Mouse (Mus musculus) lung, postnatal 25 days (tissue): Measurements from ENCODE around the gene Gm20458.

Experiments used
- DNase-seq: peaks from one replicate; pipeline ENCODE4 v3.0.0; 2022; ENCODE audit warnings: low spot score

Gm20458 gene

DNA sequence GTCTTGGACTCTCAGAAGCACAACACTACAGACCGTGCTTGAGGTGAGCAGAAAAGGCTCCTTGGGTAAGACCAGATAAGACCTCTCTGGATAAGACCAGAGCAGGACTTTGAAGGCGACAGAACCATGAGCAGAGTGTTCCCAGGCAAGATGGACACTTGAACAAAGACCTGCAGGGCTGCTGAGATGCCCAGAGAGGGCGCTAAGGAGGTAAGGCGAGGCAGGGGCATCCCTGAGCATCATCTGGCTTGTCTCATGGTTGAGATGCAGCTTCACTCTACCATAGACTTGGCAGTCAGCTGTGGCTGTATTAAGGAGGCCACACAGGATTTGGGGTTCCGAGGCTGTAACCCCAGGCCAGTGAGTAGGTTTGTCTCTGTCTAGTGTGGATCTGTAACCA, 38.5 kb downstream of the Gm20458 start:
- no peak for DNase-seq

- no peak for DNase-seq
These were observed 39.7 kb downstream of the Gm20458 start for GRCm38 (mm10) chr2:164500511-164500910.

GRCm38 (mm10) chr2:164504919-164505318, 44.2 kb downstream of the Gm20458 start:
- no peak for DNase-seq

DNA sequence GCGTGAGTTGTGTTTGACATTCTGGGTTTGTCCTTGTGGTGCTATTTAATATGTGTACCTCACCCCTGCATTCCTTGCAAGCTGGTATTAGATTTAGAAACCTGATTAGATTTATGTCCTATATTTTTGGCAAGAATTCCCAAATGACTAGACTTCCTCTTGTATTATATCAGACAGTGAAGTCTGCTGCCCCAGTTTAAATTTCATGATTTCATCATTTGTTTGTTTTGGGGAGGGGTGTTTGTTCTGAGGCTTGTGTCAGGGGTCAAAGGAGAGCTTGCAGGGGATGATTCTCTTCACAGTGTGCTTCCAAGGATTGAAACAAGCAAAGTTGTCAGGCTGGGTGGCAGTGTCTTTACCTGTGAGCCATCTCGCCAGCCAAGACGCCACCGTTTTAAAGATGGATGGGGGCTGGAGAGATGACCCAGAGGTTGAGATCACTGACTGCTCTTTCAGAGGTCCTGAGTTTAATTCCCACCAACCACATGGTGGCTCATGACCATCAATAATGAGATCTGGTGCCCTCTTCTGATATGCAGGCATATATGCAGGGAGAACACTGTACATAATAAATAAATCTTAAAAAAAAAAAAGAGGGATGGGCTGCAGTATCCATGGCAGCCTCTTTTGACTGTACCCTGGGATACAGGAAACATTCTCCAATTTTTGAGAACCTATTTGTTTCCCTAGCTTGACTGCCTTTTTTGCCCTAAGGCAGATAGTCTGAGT, 45.0 kb downstream of the Gm20458 start:
- DNase-seq: no peak

DNA sequence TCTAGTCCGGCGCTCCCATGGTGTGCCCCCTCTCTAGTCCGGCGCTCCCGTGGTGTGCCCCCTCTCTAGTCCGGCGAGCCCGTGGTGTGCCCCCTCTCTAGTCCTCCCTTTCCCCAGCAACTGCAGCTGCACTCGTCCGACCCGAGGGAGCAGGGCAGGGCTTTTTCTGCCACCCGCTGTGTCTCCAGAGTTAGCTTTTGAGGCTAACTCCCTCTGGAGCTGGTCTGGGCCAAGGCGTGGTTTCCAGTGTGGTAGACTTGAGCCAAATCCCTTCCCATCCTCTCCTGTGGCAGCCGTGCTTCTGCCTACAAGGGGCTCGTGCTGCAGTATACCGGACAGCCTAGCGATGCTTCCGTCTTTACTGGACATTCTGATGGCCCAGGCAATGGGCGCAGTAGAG, 47.0 kb downstream of the Gm20458 start:
- no peak for DNase-seq

- peak; percentile 50 for DNase-seq
These were observed 49.9 kb downstream of the Gm20458 start for GRCm38 (mm10) chr2:164510621-164511190.

DNA sequence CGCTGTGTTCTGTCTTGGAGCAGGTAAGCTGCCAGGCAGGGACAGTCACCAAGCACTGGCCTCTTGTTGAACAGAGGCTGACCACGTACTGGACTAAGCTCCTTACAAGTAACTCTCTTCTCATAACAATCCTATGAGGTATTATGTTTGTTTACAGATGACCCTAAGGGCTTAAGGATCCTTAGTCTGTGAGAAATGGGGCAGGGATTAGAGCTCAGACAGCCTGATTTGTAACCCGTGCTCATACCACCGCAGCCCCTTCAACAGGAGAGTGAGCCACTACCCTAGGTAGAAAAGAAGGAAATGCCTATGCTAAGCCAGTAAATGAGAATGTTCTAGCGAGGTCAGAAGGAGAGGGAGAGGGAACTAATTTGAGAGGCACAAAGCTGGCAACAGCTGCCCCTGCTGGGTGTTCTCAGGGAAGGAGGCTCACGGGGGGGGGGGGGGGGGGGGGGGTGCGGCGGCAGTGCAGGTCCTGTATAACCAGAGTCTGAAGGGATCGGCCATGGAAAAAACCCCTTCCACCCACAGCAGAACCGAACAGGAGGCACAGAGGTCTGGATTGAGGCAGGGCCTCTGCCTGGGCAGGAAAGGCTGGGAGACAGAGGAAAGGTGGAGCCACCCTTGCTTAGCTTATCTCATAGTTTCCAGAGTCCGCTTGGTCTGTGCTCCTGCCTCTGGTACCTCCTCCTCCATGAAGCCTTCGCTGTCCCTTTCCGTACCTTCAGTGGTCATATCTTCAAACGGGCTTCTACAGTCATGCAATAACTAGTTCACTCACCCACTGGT, 51.5 kb downstream of the Gm20458 start:
- DNase-seq: peak; percentile 57

GRCm38 (mm10) chr2:164513389-164513788, 52.6 kb downstream of the Gm20458 start:
- DNase-seq: peak; percentile 85

- no peak for DNase-seq
These were observed 54.1 kb downstream of the Gm20458 start for GRCm38 (mm10) chr2:164514916-164515315.

DNA sequence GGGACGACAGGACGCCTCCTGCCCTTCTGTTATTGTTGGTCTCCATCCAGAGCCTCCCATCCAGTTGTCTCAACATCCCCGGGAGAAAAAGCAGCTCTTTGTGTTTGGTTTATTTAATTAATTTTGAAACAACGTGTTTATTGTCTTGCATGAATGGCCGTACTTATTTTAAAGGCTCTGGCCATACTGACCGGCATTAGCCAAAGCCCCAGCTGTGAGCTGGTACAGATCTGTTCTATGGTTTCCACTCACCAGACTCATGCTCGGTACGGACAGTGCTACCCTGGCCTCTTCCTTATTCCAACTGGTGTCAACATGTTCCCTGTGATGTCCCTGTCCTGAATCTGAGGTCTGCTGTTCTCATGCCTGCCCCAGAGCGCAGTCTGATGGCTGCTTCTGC, 55.1 kb downstream of the Gm20458 start:
- no peak for DNase-seq

DNA sequence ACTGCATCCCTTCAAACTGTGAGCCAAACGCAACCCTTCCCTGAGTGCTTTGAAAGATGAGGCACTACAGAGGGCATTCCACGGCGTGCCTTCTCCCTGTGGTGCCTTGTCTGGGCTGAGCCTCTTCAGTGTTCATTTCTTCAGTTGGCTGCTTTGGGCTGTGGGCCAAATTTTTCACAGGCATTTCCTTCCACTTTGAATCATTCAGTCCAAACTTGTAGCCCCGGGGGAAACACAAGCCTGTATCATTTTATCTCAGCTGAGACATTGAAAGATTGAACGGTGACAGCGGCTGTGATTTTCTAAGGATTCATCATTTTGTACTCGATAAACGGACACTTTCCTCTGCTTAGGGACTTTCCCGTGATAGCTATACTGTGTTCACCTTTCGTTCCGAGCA, 55.8 kb downstream of the Gm20458 start:
- DNase-seq: no peak

DNA sequence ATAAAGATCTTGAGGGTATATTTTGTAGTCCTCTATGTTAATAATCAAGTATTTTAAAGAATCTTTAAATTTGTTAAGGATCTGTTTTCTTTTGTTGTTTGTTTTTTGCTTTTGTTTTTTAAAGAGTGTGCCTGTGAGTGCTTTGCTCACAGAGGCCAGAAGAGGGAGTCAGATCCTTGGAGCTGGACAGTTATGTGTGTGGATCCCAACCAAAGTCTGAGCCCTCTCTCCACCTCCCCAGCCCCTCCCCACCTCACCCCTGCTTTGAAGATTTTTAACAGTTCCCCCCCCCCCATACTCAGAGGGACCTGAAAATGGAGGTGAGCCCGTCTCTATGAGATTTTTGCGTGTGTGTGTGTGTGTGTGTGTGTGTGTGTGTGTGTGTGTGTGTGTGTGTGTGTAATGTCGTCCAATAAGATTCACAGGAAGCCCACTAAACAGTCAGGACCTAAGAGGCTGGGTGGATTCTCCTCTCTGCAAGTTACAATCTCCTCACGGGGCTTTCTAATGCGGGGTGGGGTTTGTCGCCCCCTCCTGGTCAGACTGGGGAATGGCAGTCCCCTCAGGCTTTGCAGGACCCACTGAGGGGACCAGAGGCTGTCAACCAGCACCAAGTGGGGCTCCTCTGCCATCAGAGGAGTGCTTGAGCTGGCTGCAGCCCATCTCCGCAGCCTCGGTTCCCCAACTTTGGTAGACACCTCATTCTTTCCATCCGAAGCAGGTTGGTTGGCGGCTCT, 56.9 kb downstream of the Gm20458 start:
- DNase-seq: peak; percentile 75

- no peak for DNase-seq
These were observed 57.8 kb downstream of the Gm20458 start for GRCm38 (mm10) chr2:164518266-164519170.

DNA sequence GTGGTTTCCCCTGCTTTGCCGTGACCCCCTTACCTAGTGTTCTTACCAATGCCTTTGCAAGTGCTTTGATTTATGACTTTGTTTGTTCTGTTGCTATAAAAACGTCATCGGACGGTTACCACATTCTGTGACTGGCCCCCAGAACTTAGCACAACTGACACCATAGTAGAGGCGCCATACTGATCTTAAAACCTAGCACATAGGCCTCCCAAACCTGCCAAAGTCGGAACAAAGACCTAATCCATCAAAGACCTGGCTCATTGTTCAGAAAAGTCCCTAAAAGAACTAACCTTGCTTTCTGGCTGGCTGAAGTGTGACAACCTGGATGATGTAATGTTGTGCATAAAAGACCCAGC, 58.4 kb downstream of the Gm20458 start:
- no peak for DNase-seq

DNA sequence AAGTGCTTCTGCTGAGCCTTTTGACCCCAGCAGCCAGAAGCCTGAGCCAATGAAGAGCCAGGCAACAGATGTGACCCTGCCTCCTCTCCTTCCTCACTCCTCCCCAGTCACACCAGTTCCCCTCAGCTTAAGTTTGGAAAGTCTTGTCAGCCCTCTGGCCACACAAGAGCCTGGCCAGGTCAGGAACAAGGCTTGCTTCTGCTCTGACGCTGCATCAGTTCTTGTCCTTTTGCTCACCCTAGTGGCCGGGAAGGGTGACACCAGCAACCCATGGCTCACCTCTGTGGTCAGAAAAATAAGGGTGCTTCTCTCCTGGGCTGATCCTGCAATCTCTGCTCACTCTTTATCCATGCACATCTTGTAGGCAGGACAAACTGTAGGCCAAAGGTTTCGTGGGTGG, 60.0 kb downstream of the Gm20458 start:
- DNase-seq: peak; percentile 82

- peak; percentile 51 for DNase-seq
These were observed 61.1 kb downstream of the Gm20458 start for GRCm38 (mm10) chr2:164521841-164522240.

DNA sequence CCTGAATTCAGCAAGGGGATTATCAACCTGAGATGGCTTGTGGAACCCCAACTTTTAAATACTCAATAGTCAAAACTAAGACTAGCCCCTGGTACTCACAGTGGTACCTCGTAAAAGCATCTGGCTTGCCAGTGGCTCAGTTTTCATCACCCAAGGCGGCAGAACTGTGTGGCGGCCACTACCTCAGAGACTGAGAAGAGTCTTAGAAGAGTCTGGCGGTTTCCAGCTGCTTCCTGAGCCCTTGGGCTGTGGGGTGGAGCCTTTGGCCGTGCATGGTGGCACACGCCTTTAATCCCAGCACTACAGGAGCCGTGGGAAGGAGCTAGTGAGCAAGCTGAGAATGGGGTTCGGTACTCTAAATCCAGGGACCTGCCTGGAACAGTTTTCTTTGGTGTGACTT, 61.5 kb downstream of the Gm20458 start:
- DNase-seq: no peak

GRCm38 (mm10) chr2:164523301-164523773, 62.6 kb downstream of the Gm20458 start:
- peak; percentile 51 for DNase-seq

GRCm38 (mm10) chr2:164528557-164528956, 67.8 kb downstream of the Gm20458 start:
- DNase-seq: no peak

DNA sequence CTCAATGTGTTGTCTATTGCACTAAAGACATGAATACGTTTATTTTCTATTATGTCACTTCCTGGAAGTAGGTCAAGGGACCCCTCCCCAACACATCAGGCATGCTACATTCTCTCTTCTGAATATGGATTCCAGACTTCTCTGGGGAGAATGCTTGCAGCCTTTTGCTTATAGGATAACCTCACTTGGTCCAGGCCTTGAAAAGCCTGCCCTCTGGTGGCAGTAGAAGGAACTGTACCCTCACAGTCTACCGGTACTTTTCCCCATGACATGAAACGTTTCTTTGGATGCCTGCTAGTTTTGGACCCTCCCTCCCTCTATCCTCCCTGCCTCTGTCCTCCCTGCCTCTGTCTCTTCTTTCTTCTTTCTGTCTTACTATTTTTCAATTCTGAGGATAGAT, 70.4 kb downstream of the Gm20458 start:
- peak; percentile 81 for DNase-seq

- no peak for DNase-seq
These were observed 73.5 kb downstream of the Gm20458 start for GRCm38 (mm10) chr2:164534315-164534714.
